ENCODE assay signal across 18 mouse cellular contexts in genomic region chr5:33480582-33481317, GRCm38 (mm10). TPM values are rescaled to one million over a fixed set of nuclear protein-coding genes. Genes with fewer than 3 reads are reported as not detected.
DNase-seq lines count a peak whose midpoint lies in the region; ATAC-seq and TF ChIP-seq lines count a peak whose summit lies in the region.
"Had no signal": no experiment of that assay in that cellular context is flagged by ENCODE, and none has a peak within 500 bp of the region (broad histone marks: within the 10 kb centered on the region; RNA-seq: fewer than 3 reads in every experiment).

No protein-coding gene starts in this region.

- no peak for TF ChIP-seq EP300 in liver, postnatal 0 days (IDR thresholded peaks at IDR 0.05; ENCODE audit: low read depth)

- peaks cover 16% of the 10 kb centered on the region for H3K4me1 ChIP-seq in forebrain, embryonic 12.5 days
- peaks cover 23% of the 10 kb centered on the region for H3K4me1 ChIP-seq in forebrain, embryonic 10.5 days
- peaks cover 22% of the 10 kb centered on the region for H3K4me1 ChIP-seq in hindbrain, embryonic 12.5 days
- H3K4me1 ChIP-seq in liver, postnatal 0 days (ENCODE audit: insufficient read depth) = no peaks in the 10 kb centered on the region
- H3K4me1 ChIP-seq: embryonic facial prominence, embryonic 13.5 days; lung, embryonic 15.5 days; megakaryocyte, embryonic 14.5 days had no signal

- 54% methylated on average over 26 of the region's 26 CpGs for WGBS in forebrain, embryonic 12.5 days
- WGBS in forebrain, embryonic 10.5 days = 67% methylated on average over 26 of the region's 26 CpGs
- 45% methylated on average over 26 of the region's 26 CpGs for WGBS in hindbrain, embryonic 12.5 days
- WGBS in liver, postnatal 0 days (ENCODE audit: insufficient replicate concordance) = 61% methylated on average over 26 of the region's 26 CpGs

- TF ChIP-seq CTCF in brain, embryonic 14.5 days (IDR thresholded peaks at IDR 0.05; ENCODE audit: borderline replicate concordance, extremely low read depth, insufficient read depth, insufficient read length) = no peak
- TF ChIP-seq CTCF in liver, postnatal 0 days (IDR thresholded peaks at IDR 0.05; ENCODE audit: low read depth) = no peak

- TF ChIP-seq POLR2A in brain, embryonic 14.5 days (IDR thresholded peaks at IDR 0.05; ENCODE audit: borderline replicate concordance, extremely low read depth, insufficient read depth, insufficient read length, poor library complexity, severe bottlenecking) = no peak

- no peak overlapping the region; the same call in 1 of the 2 replicates for H3K4me2 ChIP-seq in forebrain, embryonic 12.5 days
- no peak overlapping the region for H3K4me2 ChIP-seq in hindbrain, embryonic 12.5 days (replicated peaks)
- H3K4me2 ChIP-seq in liver, postnatal 0 days (ENCODE audit: low read depth, low read length) = no peak overlapping the region
- H3K4me2 ChIP-seq: embryonic facial prominence, embryonic 13.5 days; heart, embryonic 15.5 days; lung, embryonic 15.5 days had no signal

- peak; percentile 57 for ATAC-seq in forebrain, embryonic 12.5 days (ENCODE audit: low FRiP score)
- ATAC-seq in hindbrain, embryonic 12.5 days (ENCODE audit: low FRiP score) = peak; percentile 68
- peak; percentile 46 for ATAC-seq in megakaryocyte progenitor cell, adult 5-6 weeks (replicated peaks; ENCODE audit: poor library complexity)
- ATAC-seq in liver, postnatal 0 days = no peak
- ATAC-seq: Patski had no signal

- H3K9ac ChIP-seq in forebrain, embryonic 12.5 days = no peak overlapping the region
- H3K9ac ChIP-seq in hindbrain, embryonic 12.5 days = no peak overlapping the region
- H3K9ac ChIP-seq in liver, postnatal 0 days (replicated peaks) = no peak overlapping the region
- H3K9ac ChIP-seq: embryonic facial prominence, embryonic 13.5 days; heart, embryonic 15.5 days; lung, embryonic 15.5 days had no signal

- H3K27ac ChIP-seq in forebrain, embryonic 12.5 days = no peak overlapping the region
- H3K27ac ChIP-seq in forebrain, embryonic 10.5 days = no peak overlapping the region
- peak overlapping the region; percentile 68 for H3K27ac ChIP-seq in hindbrain, embryonic 12.5 days
- H3K27ac ChIP-seq in liver, postnatal 0 days (ENCODE audit: low read depth) = no peak overlapping the region
- H3K27ac ChIP-seq: embryonic facial prominence, embryonic 13.5 days; heart, embryonic 15.5 days; lung, embryonic 15.5 days had no signal

- DNase-seq in forebrain, embryonic 10.5 days (ENCODE audit: extremely low spot score, low spot score) = no peak
- peak; percentile 51 for DNase-seq in brain, embryonic 14.5 days (ENCODE audit: low read depth)
- no peak for DNase-seq in liver, postnatal 0 days
- DNase-seq in layer of hippocampus, postnatal 25 days (ENCODE audit: extremely low spot score in 1 of 2, low spot score in 1 of 2) = no peak
- DNase-seq in adrenal gland, postnatal 10 days = no peak
- DNase-seq: cerebellum, adult 9-10 months had no signal

- H3K4me3 ChIP-seq in forebrain, embryonic 12.5 days (replicated peaks) = no peak overlapping the region
- no peak overlapping the region for H3K4me3 ChIP-seq in forebrain, embryonic 10.5 days
- H3K4me3 ChIP-seq in hindbrain, embryonic 12.5 days = no peak overlapping the region
- H3K4me3 ChIP-seq in liver, postnatal 0 days (ENCODE audit: low read depth, low read length) = no peak overlapping the region
- H3K4me3 ChIP-seq: embryonic facial prominence, embryonic 13.5 days; heart, embryonic 15.5 days; lung, embryonic 15.5 days; megakaryocyte, embryonic 14.5 days had no signal

- H3K27me3 ChIP-seq in forebrain, embryonic 12.5 days = peaks cover 40% of the 10 kb centered on the region
- H3K27me3 ChIP-seq in forebrain, embryonic 10.5 days (ENCODE audit: poor library complexity, severe bottlenecking) = peaks cover 46% of the 10 kb centered on the region
- peaks cover 9% of the 10 kb centered on the region for H3K27me3 ChIP-seq in hindbrain, embryonic 12.5 days
- H3K27me3 ChIP-seq in liver, postnatal 0 days (ENCODE audit: insufficient read depth, low read length) = no peaks in the 10 kb centered on the region
- H3K27me3 ChIP-seq: lung, embryonic 15.5 days had no signal

- H3K36me3 ChIP-seq in forebrain, embryonic 12.5 days (replicated peaks) = no peaks in the 10 kb centered on the region
- no peaks in the 10 kb centered on the region for H3K36me3 ChIP-seq in forebrain, embryonic 10.5 days (replicated peaks)
- no peaks in the 10 kb centered on the region for H3K36me3 ChIP-seq in hindbrain, embryonic 12.5 days
- no peaks in the 10 kb centered on the region for H3K36me3 ChIP-seq in liver, postnatal 0 days (replicated peaks; ENCODE audit: insufficient read depth, low read length)
- H3K36me3 ChIP-seq: embryonic facial prominence, embryonic 13.5 days; heart, embryonic 15.5 days; lung, embryonic 15.5 days had no signal

- H3K9me3 ChIP-seq in forebrain, embryonic 12.5 days = no peaks in the 10 kb centered on the region
- H3K9me3 ChIP-seq in forebrain, embryonic 10.5 days = no peaks in the 10 kb centered on the region
- H3K9me3 ChIP-seq in hindbrain, embryonic 12.5 days (replicated peaks) = no peaks in the 10 kb centered on the region
- H3K9me3 ChIP-seq in liver, postnatal 0 days (ENCODE audit: low read length) = no peaks in the 10 kb centered on the region
- H3K9me3 ChIP-seq: embryonic facial prominence, embryonic 13.5 days; heart, embryonic 15.5 days; lung, embryonic 15.5 days; megakaryocyte, embryonic 14.5 days had no signal

RNA-seq across cellular contexts. Expression of gene Nkx1-1, which starts 47.0 kb away (rescaled TPM):
- not detected in 2 replicates for polyA plus RNA-seq in forebrain, embryonic 12.5 days (2016; fragmentation: Nextera tagmentation; extraction: Ambion mirVana)
- polyA plus RNA-seq in forebrain, embryonic 10.5 days (2016; fragmentation: Nextera tagmentation; extraction: Ambion mirVana) = not detected in 2 replicates
- polyA plus RNA-seq in brain, embryonic 14.5 days (2012; rRNA removed) = 1.8 and 4.1 TPM in 2 replicates
- polyA plus RNA-seq in hindbrain, embryonic 12.5 days (2016; fragmentation: Nextera tagmentation; extraction: Ambion mirVana) = 2.8 and 3.2 TPM in 2 replicates
- total RNA-seq in megakaryocyte progenitor cell, adult 5-6 weeks (2015) = not detected in 2 replicates
- not detected in 2 replicates for total RNA-seq in megakaryocyte progenitor cell, adult 5-6 weeks (2017)
- polyA plus RNA-seq in liver, postnatal 0 days (2015; fragmentation: Nextera tagmentation; extraction: Ambion mirVana) = not detected in 2 replicates
- total RNA-seq in layer of hippocampus, postnatal 25 days (2021) = not detected
- not detected for total RNA-seq in adrenal gland, postnatal 10 days (2021)
- total RNA-seq: gastrocnemius, postnatal 4 days; liver, adult 2 months had no signal
- polyA plus RNA-seq: embryonic facial prominence, embryonic 13.5 days; heart, embryonic 15.5 days; large intestine, adult 2 months; liver, adult 2 months; lung, embryonic 15.5 days; Patski; spleen, adult 2 months had no signal
